Mouse (Mus musculus) thymus, adult 2 months (tissue): ENCODE results near the gene 1700014D04Rik. TPM values are rescaled to one million over a fixed set of nuclear protein-coding genes. Genes with fewer than 3 reads are reported as not detected.
A peak's percentile ranks its signal among the peaks of the same experiment; 100 is the strongest.
"Not testable (repeated sequence)": the region's sequence is repeated elsewhere in the genome, so short reads cannot be mapped to it uniquely, and the experiment has no call there.

ENCODE experiments used
- DNase-seq: peaks from one replicate; pipeline ENCODE4 v3.0.0; 2021
- H3K27ac ChIP-seq: fragments of 200-500 bp; 2 replicates; pipeline ENCODE4 v1.5.1; 2012; ENCODE audit warnings: low read length, control low read depth; ENCODE audit not compliant: control insufficient read depth, insufficient read depth
- H3K27me3 ChIP-seq: fragments of 200-500 bp; 2 replicates; pipeline ENCODE4 v1.6.1; 2012; ENCODE audit warnings: mild to moderate bottlenecking, low read length, moderate library complexity, mixed read lengths; ENCODE audit not compliant: control insufficient read depth, insufficient read depth
- H3K36me3 ChIP-seq: fragments of 200-500 bp; 2 replicates; pipeline ENCODE4 v1.6.1; 2012; ENCODE audit warnings: mild to moderate bottlenecking, low read length, moderate library complexity; ENCODE audit not compliant: control insufficient read depth, insufficient read depth
- H3K4me1 ChIP-seq: fragments of 200-500 bp; replicated peaks from 2 replicates; pipeline ENCODE4 v1.6.1; 2012; ENCODE audit warnings: low read length; ENCODE audit not compliant: control insufficient read depth, insufficient read depth
- H3K4me3 ChIP-seq: fragments of 200-500 bp; 2 replicates; pipeline ENCODE4 v1.5.1; 2012; ENCODE audit warnings: mild to moderate bottlenecking, low read length, control low read depth, moderate library complexity; ENCODE audit not compliant: control insufficient read depth, insufficient read depth
- CTCF ChIP-seq: fragments of 200-500 bp; IDR thresholded peaks from 2 replicates; pipeline ENCODE4 v1.5.1; 2012; ENCODE audit warnings: mild to moderate bottlenecking, control low read depth, low read length, moderate library complexity, borderline replicate concordance; ENCODE audit not compliant: control insufficient read depth, poor library complexity, insufficient read depth; ENCODE audit errors: extremely low read depth
- POLR2A ChIP-seq: fragments of 200-500 bp; IDR thresholded peaks from 2 replicates; pipeline ENCODE4 v1.6.1; 2012; ENCODE audit warnings: mild to moderate bottlenecking, low read length, control low read depth, moderate library complexity; ENCODE audit not compliant: control insufficient read depth, poor library complexity, insufficient read depth; ENCODE audit errors: extremely low read depth
- WGBS: fragments of 180-500 bp; shearing (Covaris S2); methylation state at CpG from one replicate; pipeline ENCODE4 v1.1.7; 2018; 5-methylcytosine and 5-hydroxymethylcytosine counted together
- polyA plus RNA-seq: library from polyadenylated mRNA; depleted of rRNA; stranded (reverse); fragments of >200 nt; gene quantifications from 2 replicates; pipeline ENCODE4 v1.2.3, GENCODE M21; 2012; rRNA removed

The 1700014D04Rik gene
- polyA plus RNA-seq, 1 experiment = 0.07 TPM

DNA sequence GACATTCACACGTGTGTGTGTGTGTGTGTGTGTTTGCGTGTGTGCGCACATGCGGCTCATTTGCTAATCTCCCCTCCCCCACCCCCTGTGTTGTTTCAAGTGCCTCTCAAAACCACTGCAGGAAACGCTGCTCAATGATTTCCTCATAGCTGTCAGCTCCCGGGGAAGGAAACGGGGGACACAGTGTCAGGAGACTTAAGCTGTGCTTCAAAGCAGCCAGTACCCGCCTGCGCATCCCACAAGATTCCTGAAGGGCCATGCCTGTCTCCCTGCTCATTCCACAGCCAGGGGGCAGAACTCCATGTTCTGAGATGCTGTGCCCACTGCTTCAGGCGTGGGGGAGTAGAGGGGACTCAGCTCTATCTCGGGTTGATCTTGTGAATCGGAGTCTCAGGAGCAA lies 42.0 kb downstream of the 1700014D04Rik start:
- no peaks in the 10 kb centered on the region for H3K36me3 ChIP-seq
- no peaks in the 10 kb centered on the region for H3K27me3 ChIP-seq
- H3K27ac ChIP-seq = no peak overlapping the region
- WGBS = 13% methylated on average over 12 of the region's 12 CpGs
- peak; percentile 23 for DNase-seq
- H3K4me3 ChIP-seq = no peak overlapping the region
- TF ChIP-seq CTCF (no peak), POLR2A (no peak)
- H3K4me1 ChIP-seq = peaks cover 13% of the 10 kb centered on the region

DNA sequence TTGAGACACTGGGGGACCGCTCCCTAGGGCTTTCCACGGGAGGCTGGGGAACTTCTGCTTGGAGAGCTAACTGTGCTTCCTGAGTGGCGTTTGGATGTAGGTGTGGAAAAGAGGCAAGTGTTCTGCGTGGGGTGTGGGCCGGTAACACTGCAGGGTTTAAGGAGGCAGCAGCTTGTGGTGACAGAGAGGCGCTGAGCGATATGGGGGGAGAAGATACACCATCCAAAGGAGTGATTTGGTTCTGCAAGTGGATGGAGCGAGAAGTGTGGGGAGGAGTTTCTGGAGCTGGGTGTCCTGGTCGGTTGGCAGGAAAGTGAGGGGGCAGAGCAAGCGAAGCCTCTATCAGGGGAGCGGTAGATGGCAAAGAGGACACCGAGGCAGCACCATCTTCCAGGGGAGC lies 43.0 kb downstream of the 1700014D04Rik start:
- Histone ChIP-seq H3K27me3 (no peaks in the 10 kb centered on the region), H3K4me1 (peaks cover 13% of the 10 kb centered on the region), H3K4me3 (no peak overlapping the region), H3K36me3 (no peaks in the 10 kb centered on the region), H3K27ac (no peak overlapping the region)
- no peak for DNase-seq
- TF ChIP-seq POLR2A (no peak), CTCF (no peak)
- 87% methylated on average over 12 of the region's 12 CpGs for WGBS

DNA sequence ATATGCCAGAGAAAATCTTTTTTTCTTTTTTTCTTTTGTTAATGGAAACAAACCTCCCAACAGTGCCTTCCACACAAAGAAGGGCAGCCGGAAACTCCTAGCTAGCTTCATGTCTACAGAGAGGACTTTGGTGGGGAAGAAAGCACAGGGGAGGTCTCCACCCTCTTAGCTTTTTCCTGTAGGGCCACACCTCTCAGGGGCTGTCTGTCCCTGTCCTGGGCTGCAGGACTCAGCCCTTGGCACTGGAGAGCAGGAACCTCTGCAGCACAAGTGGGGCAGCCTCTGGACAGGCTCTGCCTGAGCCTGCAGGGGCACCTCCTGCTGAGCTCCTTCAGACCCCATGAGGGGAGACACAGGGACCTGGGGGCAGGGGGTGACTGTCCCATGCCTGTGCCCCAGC lies 46.4 kb downstream of the 1700014D04Rik start:
- H3K4me3 ChIP-seq, H3K27ac ChIP-seq, H3K27me3 ChIP-seq, DNase-seq, H3K36me3 ChIP-seq: not testable (repeated sequence)
- peaks cover 16% of the 10 kb centered on the region for H3K4me1 ChIP-seq
- WGBS = 82% methylated on average over 1 of the region's 1 CpGs

DNA sequence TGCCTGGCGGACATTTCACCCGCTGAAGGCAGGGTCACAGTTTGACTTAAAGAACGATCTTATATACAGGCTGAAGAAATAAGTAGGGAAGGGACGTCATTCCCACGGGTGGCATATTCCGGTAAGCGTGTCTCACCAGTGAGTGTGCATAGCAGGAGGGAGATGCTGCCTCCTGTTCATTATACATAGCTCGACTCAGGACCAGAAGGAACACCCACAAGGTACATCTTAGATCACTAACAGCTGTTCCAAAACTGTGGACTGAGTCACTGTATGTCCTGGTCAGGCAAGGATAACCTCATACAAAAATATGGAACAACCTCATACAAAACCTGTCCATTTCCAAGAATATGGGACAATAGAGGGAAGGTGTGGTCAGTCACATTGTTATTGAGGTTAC lies 47.4 kb downstream of the 1700014D04Rik start:
- no peak overlapping the region for H3K27ac ChIP-seq
- DNase-seq = no peak
- WGBS = 95% methylated on average over 8 of the region's 8 CpGs
- peaks cover 8% of the 10 kb centered on the region for H3K4me1 ChIP-seq
- H3K27me3 ChIP-seq = no peaks in the 10 kb centered on the region
- H3K36me3 ChIP-seq = no peaks in the 10 kb centered on the region
- TF ChIP-seq POLR2A = no peak
- no peak overlapping the region for H3K4me3 ChIP-seq

DNA sequence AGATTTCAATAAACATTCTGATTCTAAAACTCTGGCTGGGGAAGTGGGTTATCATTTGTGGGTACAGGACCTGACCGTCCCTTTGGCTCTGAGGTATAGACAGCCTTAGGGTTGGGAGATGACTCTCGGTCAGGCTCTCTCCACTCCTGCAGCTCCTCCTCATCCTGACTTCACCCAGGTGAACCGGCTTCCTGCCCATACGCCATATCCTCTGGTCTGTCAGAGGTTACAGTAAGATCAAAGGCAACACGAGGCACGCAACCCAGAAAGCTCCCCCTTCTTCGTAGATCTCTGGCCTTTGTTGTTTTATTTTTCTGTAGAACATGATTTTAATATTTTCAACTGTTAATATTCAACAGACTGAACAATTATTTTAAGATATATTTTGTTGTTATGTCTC lies 50.8 kb downstream of the 1700014D04Rik start:
- no peak overlapping the region for H3K4me3 ChIP-seq
- TF ChIP-seq POLR2A = no peak
- no peak for TF ChIP-seq CTCF
- WGBS = 29% methylated on average over 7 of the region's 7 CpGs
- no peaks in the 10 kb centered on the region for H3K27me3 ChIP-seq
- peak; percentile 10 for DNase-seq
- H3K36me3 ChIP-seq = no peaks in the 10 kb centered on the region
- peaks cover 4% of the 10 kb centered on the region; the same call in 1 of the 2 replicates for H3K4me1 ChIP-seq
- H3K27ac ChIP-seq = no peak overlapping the region

GRCm38 (mm10) chr13:59694008-59694407 lies 52.5 kb downstream of the 1700014D04Rik start, which contains the start of gene 4921517D22Rik:
Gene 4921517D22Rik, minus strand, starts transcription at chr13:59694108.
- no peaks in the 10 kb centered on the region for H3K27me3 ChIP-seq
- H3K4me3 ChIP-seq = no peak within 1 kb of the TSS
- no peak for DNase-seq
- H3K27ac ChIP-seq = no peak within 1 kb of the TSS
- no peak for TF ChIP-seq POLR2A
- TF ChIP-seq CTCF = no peak
- no peaks in the 10 kb centered on the region for H3K36me3 ChIP-seq
- WGBS = 95% methylated on average over 3 of the region's 3 CpGs
- H3K4me1 ChIP-seq = peaks cover 4% of the 10 kb centered on the region; the same call in 1 of the 2 replicates

GRCm38 (mm10) chr13:59691478-59691877 lies 55.1 kb downstream of the 1700014D04Rik start:
- DNase-seq = no peak
- Histone ChIP-seq H3K4me1 (peaks cover 4% of the 10 kb centered on the region; the same call in 1 of the 2 replicates), H3K4me3 (no peak overlapping the region), H3K27ac (no peak overlapping the region), H3K36me3 (no peaks in the 10 kb centered on the region), H3K27me3 (no peaks in the 10 kb centered on the region)
- TF ChIP-seq POLR2A = no peak
- no peak for TF ChIP-seq CTCF
- WGBS = 95% methylated on average over 10 of the region's 10 CpGs

Other genes with a start within 250 kb of the 1700014D04Rik start
- 9.9 and 13.5 TPM in 2 replicates for gene Agtpbp1, start 161.5 kb downstream of the 1700014D04Rik start, polyA plus RNA-seq
- gene Naa35, start 161.5 kb downstream of the 1700014D04Rik start, polyA plus RNA-seq = 44.5 and 54.3 TPM in 2 replicates
- 3.2 and 4.4 TPM in 2 replicates for gene Golm1, start 70.9 kb downstream of the 1700014D04Rik start, polyA plus RNA-seq
- gene 4921517D22Rik, start 52.6 kb downstream of the 1700014D04Rik start, polyA plus RNA-seq = not detected in 2 replicates
- gene Spata31d1a, start 36.4 kb downstream of the 1700014D04Rik start, polyA plus RNA-seq = 0.03 and 0.08 TPM in 2 replicates
- 0.69 and 1.00 TPM in 2 replicates for gene Spata31d1b, start 34.5 kb downstream of the 1700014D04Rik start, polyA plus RNA-seq
- gene Spata31d1d, start 15.0 kb downstream of the 1700014D04Rik start, polyA plus RNA-seq = 0.05 TPM in 1 of 2 replicates, not detected in the other
- 56.7 and 80.3 TPM in 2 replicates for gene Isca1, start 23.1 kb upstream of the 1700014D04Rik start, polyA plus RNA-seq
- not detected in 2 replicates for gene Gm49354, start 35.5 kb upstream of the 1700014D04Rik start, polyA plus RNA-seq
- 43.6 and 47.4 TPM in 2 replicates for gene Tut7, start 76.4 kb upstream of the 1700014D04Rik start, polyA plus RNA-seq